Mouse (Mus musculus) intestine, embryonic 16.5 days (tissue): Measurements from ENCODE around the gene Bsnd. TPM values are rescaled to one million over a fixed set of nuclear protein-coding genes. Genes with fewer than 3 reads are reported as not detected.

Source experiments
- ATAC-seq: fragments of 200-750 bp; cut with Nextera tagmentation; 2 replicates; pipeline ENCODE4 v1.8.0; 2017; ENCODE audit warnings: moderate TSS enrichment, moderate library complexity
- H3K27ac ChIP-seq: fragments of 300-500 bp; sonication (generic); 2 replicates; pipeline ENCODE4 v1.5.1; 2014; ENCODE audit warnings: mild to moderate bottlenecking, low read length
- H3K27me3 ChIP-seq: fragments of 300-500 bp; sonication (generic); replicated peaks from 2 replicates; pipeline ENCODE4 v1.6.1; 2014; ENCODE audit warnings: low read length, control low read depth, mixed read lengths; ENCODE audit not compliant: control insufficient read depth, insufficient read depth
- H3K36me3 ChIP-seq: fragments of 300-500 bp; sonication (generic); 2 replicates; pipeline ENCODE4 v1.6.1; 2014; ENCODE audit warnings: low read length, control low read depth; ENCODE audit not compliant: control insufficient read depth, insufficient read depth
- H3K4me1 ChIP-seq: fragments of 300-500 bp; sonication (generic); 2 replicates; pipeline ENCODE4 v1.6.1; 2014; ENCODE audit warnings: low read length, control low read depth, mixed read lengths; ENCODE audit not compliant: control insufficient read depth, insufficient read depth
- H3K4me2 ChIP-seq: fragments of 300-500 bp; sonication (generic); 2 replicates; pipeline ENCODE4 v1.6.1; 2014; ENCODE audit warnings: low read depth, low read length, control low read depth
- H3K4me3 ChIP-seq: fragments of 300-500 bp; sonication (generic); 2 replicates; pipeline ENCODE4 v1.5.1; 2014; ENCODE audit warnings: mild to moderate bottlenecking, low read length
- H3K9ac ChIP-seq: fragments of 300-500 bp; sonication (generic); 2 replicates; pipeline ENCODE4 v1.6.1; 2014; ENCODE audit warnings: low read depth, low read length
- H3K9me3 ChIP-seq: fragments of 300-500 bp; sonication (generic); 2 replicates; pipeline ENCODE4 v1.6.1; 2016; ENCODE audit warnings: low read length, control low read depth; ENCODE audit not compliant: control insufficient read depth
- WGBS: fragments of 180-500 bp; shearing (Covaris S2); extraction: QIAGEN DNeasy Blood & Tissue Kit; methylation state at CpG from one replicate; pipeline ENCODE4 v1.1.7; 2014; 5-methylcytosine and 5-hydroxymethylcytosine counted together
- polyA plus RNA-seq: library from polyadenylated mRNA; unstranded; fragments of >200 nt; fragmentation: Nextera tagmentation; extraction: Ambion mirVana; gene quantifications from 2 replicates; pipeline ENCODE4 v1.2.1, GENCODE M21; 2015

The Bsnd gene
- polyA plus RNA-seq, 1 experiment from 2014 or later = not detected

- H3K4me2 ChIP-seq = no peak overlapping the region
- peaks cover 14% of the 10 kb centered on the region for H3K36me3 ChIP-seq
- no peak overlapping the region for H3K27ac ChIP-seq
- WGBS = 92% methylated on average over 5 of the region's 5 CpGs
- ATAC-seq = no peak
- no peaks in the 10 kb centered on the region for H3K4me1 ChIP-seq
- H3K27me3 ChIP-seq = no peaks in the 10 kb centered on the region
- H3K9me3 ChIP-seq = no peaks in the 10 kb centered on the region
- no peak overlapping the region for H3K4me3 ChIP-seq
- no peak overlapping the region for H3K9ac ChIP-seq
These were observed 53.3 kb downstream of the Bsnd start for GRCm38 (mm10) chr4:106438763-106439162.

GRCm38 (mm10) chr4:106437207-106437606 is 54.9 kb downstream of the Bsnd start:
- no peak overlapping the region for H3K9ac ChIP-seq
- no peaks in the 10 kb centered on the region for H3K9me3 ChIP-seq
- no peak for ATAC-seq
- H3K4me2 ChIP-seq = no peak overlapping the region
- H3K36me3 ChIP-seq = peaks cover 14% of the 10 kb centered on the region
- WGBS = 98% methylated on average over 5 of the region's 5 CpGs
- no peaks in the 10 kb centered on the region for H3K4me1 ChIP-seq
- H3K4me3 ChIP-seq = no peak overlapping the region
- H3K27me3 ChIP-seq = no peaks in the 10 kb centered on the region
- H3K27ac ChIP-seq = no peak overlapping the region

- H3K4me3 ChIP-seq = no peak overlapping the region
- H3K27me3 ChIP-seq = no peaks in the 10 kb centered on the region
- ATAC-seq = no peak
- no peaks in the 10 kb centered on the region for H3K9me3 ChIP-seq
- H3K36me3 ChIP-seq = peaks cover 9% of the 10 kb centered on the region
- no peak overlapping the region for H3K4me2 ChIP-seq
- no peak overlapping the region for H3K9ac ChIP-seq
- 66% methylated on average over 4 of the region's 4 CpGs for WGBS
- no peaks in the 10 kb centered on the region for H3K4me1 ChIP-seq
- no peak overlapping the region for H3K27ac ChIP-seq
These were observed 55.6 kb downstream of the Bsnd start for GRCm38 (mm10) chr4:106436475-106436874.

- Histone ChIP-seq H3K9me3 (no peaks in the 10 kb centered on the region), H3K4me2 (no peak overlapping the region), H3K4me1 (no peaks in the 10 kb centered on the region), H3K36me3 (peaks cover 17% of the 10 kb centered on the region), H3K27ac (no peak overlapping the region), H3K9ac (no peak overlapping the region), H3K4me3 (no peak overlapping the region), H3K27me3 (no peaks in the 10 kb centered on the region)
- WGBS = 85% methylated on average over 2 of the region's 2 CpGs
- no peak for ATAC-seq
These were observed 56.7 kb downstream of the Bsnd start for GRCm38 (mm10) chr4:106435426-106435825.

Other genes with a start within 250 kb of the Bsnd start
- 3.7 TPM in 2 replicates for gene Usp24, start 176.1 kb downstream of the Bsnd start, polyA plus RNA-seq
- 189 TPM in 2 replicates for gene Pcsk9, start 28.0 kb downstream of the Bsnd start, polyA plus RNA-seq
- gene Dhcr24, start 68.8 kb upstream of the Bsnd start, polyA plus RNA-seq = 5.5 and 6.4 TPM in 2 replicates
- not detected in 2 replicates for gene Lexm, start 125.0 kb upstream of the Bsnd start, polyA plus RNA-seq
- 15.1 and 20.1 TPM in 2 replicates for gene Ttc22, start 130.1 kb upstream of the Bsnd start, polyA plus RNA-seq
- 15.9 TPM in 2 replicates for gene Pars2, start 158.8 kb upstream of the Bsnd start, polyA plus RNA-seq
- 76.3 and 80.8 TPM in 2 replicates for gene Ttc4, start 186.7 kb upstream of the Bsnd start, polyA plus RNA-seq
- 0.20 and 0.22 TPM in 2 replicates for gene Mroh7, start 238.6 kb upstream of the Bsnd start, polyA plus RNA-seq
- gene Fam151a, start 241.6 kb upstream of the Bsnd start, polyA plus RNA-seq = 0.73 and 1.5 TPM in 2 replicates